Mouse (Mus musculus) frontal cortex, postnatal 36 days (tissue): ENCODE data around the gene 6030445D17Rik.
A peak's percentile ranks its signal among the peaks of the same experiment; 100 is the strongest.

ENCODE experiments used
- DNase-seq, 2 experiments: peaks; one replicate each; pipeline ENCODE4 v3.0.0; 2022; ENCODE audit warnings: low spot score in 2 of 2

The 6030445D17Rik gene

GRCm38 (mm10) chr4:136459210-136459609 is 2.8 kb upstream of the 6030445D17Rik start:
- DNase-seq: no peak

- DNase-seq: no peak
These were observed 844 bp upstream of the 6030445D17Rik start for GRCm38 (mm10) chr4:136461206-136461605.

- DNase-seq: no peak
These were observed 327 bp upstream of the 6030445D17Rik start for GRCm38 (mm10) chr4:136461761-136462085.

GRCm38 (mm10) chr4:136462839-136463178 is 759 bp downstream of the 6030445D17Rik start:
- DNase-seq: peak in 1 of 2 experiments; percentile 45

- DNase-seq: no peak
These were observed 1.4 kb downstream of the 6030445D17Rik start for GRCm38 (mm10) chr4:136463436-136463835.

GRCm38 (mm10) chr4:136466226-136466625 is 4.2 kb downstream of the 6030445D17Rik start:
- DNase-seq: no peak

GRCm38 (mm10) chr4:136468553-136469327 is 6.7 kb downstream of the 6030445D17Rik start:
- peak; percentile 57 to 83 for DNase-seq

- DNase-seq: peak; percentile 91 to 95
These were observed 7.4 kb downstream of the 6030445D17Rik start, which contains the start of gene Luzp1 for GRCm38 (mm10) chr4:136469371-136469903. TSS of gene Luzp1 (plus strand) at chr4:136469761.

- DNase-seq: no peak
These were observed 7.9 kb downstream of the 6030445D17Rik start for GRCm38 (mm10) chr4:136469941-136470346.

GRCm38 (mm10) chr4:136470347-136471071 is 8.5 kb downstream of the 6030445D17Rik start:
- DNase-seq: peak; percentile 44 to 45

GRCm38 (mm10) chr4:136476692-136477091 is 14.6 kb downstream of the 6030445D17Rik start:
- no peak for DNase-seq

- DNase-seq: no peak
These were observed 24.5 kb downstream of the 6030445D17Rik start for GRCm38 (mm10) chr4:136486549-136486948.

- no peak for DNase-seq
These were observed 33.9 kb downstream of the 6030445D17Rik start for GRCm38 (mm10) chr4:136495993-136496392.

GRCm38 (mm10) chr4:136505426-136506215 is 43.6 kb downstream of the 6030445D17Rik start:
- DNase-seq: no peak

- DNase-seq: no peak
These were observed 47.8 kb downstream of the 6030445D17Rik start for GRCm38 (mm10) chr4:136509857-136510256.

- DNase-seq: no peak
These were observed 49.7 kb downstream of the 6030445D17Rik start for GRCm38 (mm10) chr4:136511708-136512107.

GRCm38 (mm10) chr4:136512905-136513304 is 50.9 kb downstream of the 6030445D17Rik start:
- DNase-seq: no peak
